Mouse (Mus musculus) ES-E14 (cell line): ENCODE measurements around the gene Pmepa1.

Experiments
- CHD2 ChIP-seq: IDR thresholded peaks from 2 replicates; pipeline ENCODE4 v1.6.1; 2014; ENCODE audit warnings: mild to moderate bottlenecking, low read depth, low read length, inconsistent platforms
- MAFK ChIP-seq: IDR thresholded peaks from 2 replicates; pipeline ENCODE4 v1.6.1; 2014; ENCODE audit warnings: mild to moderate bottlenecking, low read depth, low read length, inconsistent platforms; ENCODE audit not compliant: insufficient read depth
- ZC3H11A ChIP-seq: IDR thresholded peaks from 2 replicates; pipeline ENCODE4 v1.6.1; 2012; ENCODE audit warnings: low read depth, mild to moderate bottlenecking, inconsistent platforms, low read length, borderline replicate concordance
- ZNF384 ChIP-seq: IDR thresholded peaks from 2 replicates; pipeline ENCODE4 v1.6.1; 2012; ENCODE audit warnings: low read depth, low read length, inconsistent platforms

- TF ChIP-seq CHD2 (no peak), MAFK (no peak), ZC3H11A (no peak), ZNF384 (no peak)
Measured at GRCm38 (mm10) chr2:173247197-173247596, 29.1 kb downstream of the Pmepa1 start.
